Mouse (Mus musculus): ENCODE measurements at regions not wholly inside any gene's neighbourhood (a gene's known extent, or its start where the extent isn't known, plus 50 kb on each side); places are given as distances from the start of the nearest gene placed in this dataset.

DNA sequence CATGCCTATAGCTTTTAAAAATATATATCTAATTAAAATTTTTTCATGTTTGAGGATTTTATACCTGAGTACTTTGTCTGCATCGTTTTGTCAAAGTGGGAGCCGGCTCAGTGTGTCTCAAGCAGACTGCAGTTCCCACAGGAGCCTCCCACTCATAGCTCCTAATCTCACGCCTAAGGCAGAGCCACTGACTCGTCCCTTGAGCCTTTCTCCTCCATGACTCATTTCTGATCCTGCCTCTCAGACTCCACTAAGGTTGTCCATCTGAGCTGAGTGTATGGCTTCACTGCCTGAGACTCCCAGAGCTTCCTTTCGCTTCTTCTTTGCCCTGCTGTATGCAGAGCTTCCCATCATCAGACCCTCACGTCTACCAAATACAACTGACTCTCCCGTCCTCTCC lies 98.8 kb downstream of the Efnb2 start:
- ATAC-seq (ENCODE audit: insufficient number of reproducible peaks, low FRiP score, low TSS enrichment): no peak

DNA sequence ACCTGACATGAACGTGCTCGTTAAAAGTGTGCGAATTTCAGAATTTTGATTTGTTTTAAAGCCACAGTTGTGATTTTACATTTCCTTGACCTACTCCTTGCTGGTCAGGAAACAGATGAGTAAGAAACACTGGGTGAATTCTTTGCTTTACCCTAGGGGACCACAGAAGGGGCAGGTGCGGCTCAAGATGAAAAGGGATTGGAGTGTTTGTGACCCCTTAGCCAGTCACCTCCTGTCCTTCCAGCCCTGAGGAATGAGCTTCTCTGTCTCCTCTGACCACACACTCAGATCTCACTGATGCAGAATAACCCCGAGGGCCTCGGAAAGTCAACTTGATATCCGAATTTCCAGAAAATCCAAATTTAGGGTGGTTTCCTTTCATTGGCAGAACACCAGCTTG lies 103.0 kb downstream of the Efnb2 start:
- ATAC-seq (ENCODE audit: insufficient number of reproducible peaks, low FRiP score, low TSS enrichment): no peak

DNA sequence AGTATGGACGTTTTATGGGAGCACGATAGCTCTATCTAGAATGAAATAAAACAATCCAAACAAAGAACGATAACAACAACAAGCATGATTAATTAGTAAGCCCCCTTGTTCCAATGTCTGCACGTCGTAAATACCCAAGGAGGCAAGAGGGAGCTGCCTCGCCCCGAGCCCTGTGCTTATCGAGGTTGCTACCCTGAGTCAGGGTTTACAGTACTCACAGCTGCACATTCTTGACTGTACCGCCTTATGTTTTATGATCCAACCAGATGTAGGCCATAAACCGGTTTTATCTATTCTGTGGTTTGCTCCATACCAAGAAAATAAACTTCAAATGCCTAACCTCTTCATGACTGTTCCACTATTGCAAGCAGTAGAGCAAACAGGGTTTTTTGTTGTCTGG lies 104.9 kb downstream of the Efnb2 start:
- no peak for ATAC-seq (ENCODE audit: insufficient number of reproducible peaks, low FRiP score, low TSS enrichment)

DNA sequence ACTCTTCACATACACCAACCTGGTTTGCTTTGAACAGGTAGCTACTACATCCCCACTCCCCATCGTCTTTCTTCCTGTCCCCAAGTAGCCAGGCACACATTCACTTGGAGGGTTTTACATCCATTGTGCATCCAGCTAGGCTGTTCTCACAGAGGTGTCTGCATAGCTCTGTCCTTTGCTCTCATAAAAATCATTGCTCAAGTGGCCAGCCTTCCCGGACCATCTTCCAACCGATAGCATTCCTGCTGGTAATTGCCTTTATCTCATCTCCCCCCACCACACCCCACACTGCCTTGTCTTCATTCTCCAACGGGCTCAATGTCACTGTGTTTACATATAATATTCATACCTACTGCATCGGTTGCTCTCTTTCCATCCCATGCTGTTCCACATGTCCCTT lies 106.4 kb downstream of the Efnb2 start:
- ATAC-seq (ENCODE audit: insufficient number of reproducible peaks, low FRiP score, low TSS enrichment): no peak

DNA sequence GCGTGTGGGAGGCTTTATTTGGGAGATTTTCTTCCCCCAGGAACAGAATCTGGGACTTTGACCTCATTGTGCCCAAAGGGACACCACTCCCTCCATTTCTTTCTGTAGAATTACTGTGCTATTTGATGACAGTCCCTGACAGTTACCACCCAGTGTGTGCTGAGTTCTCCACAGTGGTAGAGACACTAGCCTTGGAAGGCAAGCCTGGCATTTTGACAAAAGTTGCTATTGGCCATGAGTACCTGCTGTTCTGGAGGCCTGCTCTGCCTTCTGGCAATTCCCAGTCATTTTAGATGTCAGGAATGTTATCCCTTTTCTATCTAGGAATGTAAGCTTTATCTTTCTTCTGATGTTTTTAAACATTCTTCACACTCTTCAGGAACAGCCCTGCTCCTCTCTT lies 108.3 kb downstream of the Efnb2 start:
- ATAC-seq (ENCODE audit: insufficient number of reproducible peaks, low FRiP score, low TSS enrichment): peak; percentile 89

DNA sequence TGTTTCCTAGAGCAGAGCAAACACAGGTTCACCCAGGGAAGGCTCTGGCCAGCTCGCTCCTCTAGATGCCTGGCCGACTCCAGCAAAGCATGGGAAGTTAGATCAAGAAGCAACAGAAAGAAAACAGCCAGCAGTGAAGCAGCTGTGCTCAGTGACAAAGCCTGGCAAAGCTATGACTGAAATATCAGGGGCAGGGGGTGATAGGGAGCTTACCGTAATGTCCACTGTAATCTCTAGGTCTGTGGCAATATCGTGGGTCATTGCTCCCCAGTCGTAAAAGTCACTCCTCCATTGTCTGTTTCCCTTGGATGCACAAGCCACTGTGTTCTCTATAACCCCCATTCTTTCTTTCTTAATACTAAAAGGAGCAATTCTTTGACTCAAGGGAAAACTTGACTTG lies 124.4 kb downstream of the Efnb2 start:
- no peak for ATAC-seq (ENCODE audit: insufficient number of reproducible peaks, low FRiP score, low TSS enrichment)

DNA sequence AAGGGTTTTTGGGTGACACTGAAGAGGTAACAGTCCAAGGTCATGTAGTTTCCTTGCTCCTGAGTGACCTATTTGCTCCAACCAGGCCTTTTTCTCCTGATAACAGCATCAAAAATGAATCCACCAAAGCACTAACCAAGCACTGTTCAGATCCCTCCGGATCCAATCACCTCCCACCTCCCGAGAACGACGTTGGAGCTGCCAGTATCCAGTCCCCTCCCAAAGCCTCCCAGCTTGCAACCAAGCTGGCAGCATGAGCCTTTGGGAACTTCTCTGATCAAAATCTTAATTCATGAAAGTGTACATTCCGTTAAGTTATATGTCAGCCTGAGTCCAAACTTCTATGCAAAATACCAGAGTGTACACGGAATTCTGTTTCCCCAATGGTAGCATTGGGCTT lies 126.3 kb downstream of the Efnb2 start:
- ATAC-seq (ENCODE audit: insufficient number of reproducible peaks, low FRiP score, low TSS enrichment): no peak

DNA sequence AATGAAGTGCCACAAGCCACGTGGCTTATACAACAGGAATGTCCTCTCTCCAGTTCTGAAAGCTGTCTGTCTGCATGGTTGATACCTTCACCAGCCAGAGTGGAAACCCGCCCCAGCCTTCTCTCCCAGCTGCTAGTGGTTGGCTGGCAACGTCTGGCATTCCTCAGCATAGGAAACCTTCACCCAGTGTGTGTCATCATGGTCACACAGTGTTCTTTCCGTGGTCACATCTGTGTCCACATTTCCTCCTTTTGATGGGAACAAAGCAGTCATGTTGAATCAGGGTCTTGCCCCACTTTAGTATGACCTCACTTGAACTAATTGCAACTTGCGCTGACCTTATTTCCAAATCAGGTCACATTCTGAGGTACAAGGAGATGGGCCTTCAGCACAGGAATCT lies 128.1 kb downstream of the Efnb2 start:
- no peak for ATAC-seq (ENCODE audit: insufficient number of reproducible peaks, low FRiP score, low TSS enrichment)

DNA sequence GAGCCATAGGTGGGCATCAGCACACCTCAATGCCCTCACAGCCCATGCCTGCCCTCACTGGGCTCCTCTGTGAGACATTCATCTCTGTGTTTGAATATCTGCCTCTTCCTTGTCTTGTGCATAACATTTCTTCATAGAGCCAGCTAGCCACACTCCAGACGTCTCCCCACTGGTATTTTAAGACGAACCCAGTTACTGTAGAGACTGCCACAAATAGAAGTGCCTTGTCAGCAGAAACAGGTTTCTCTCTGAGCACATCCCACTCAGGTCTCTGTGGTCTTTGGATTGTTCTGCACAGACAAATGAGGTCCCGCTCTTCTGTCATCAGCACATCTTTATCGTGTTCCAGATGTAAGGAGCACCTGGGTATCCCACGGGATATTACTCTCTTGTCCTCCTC lies 130.5 kb downstream of the Efnb2 start:
- no peak for ATAC-seq (ENCODE audit: insufficient number of reproducible peaks, low FRiP score, low TSS enrichment)

DNA sequence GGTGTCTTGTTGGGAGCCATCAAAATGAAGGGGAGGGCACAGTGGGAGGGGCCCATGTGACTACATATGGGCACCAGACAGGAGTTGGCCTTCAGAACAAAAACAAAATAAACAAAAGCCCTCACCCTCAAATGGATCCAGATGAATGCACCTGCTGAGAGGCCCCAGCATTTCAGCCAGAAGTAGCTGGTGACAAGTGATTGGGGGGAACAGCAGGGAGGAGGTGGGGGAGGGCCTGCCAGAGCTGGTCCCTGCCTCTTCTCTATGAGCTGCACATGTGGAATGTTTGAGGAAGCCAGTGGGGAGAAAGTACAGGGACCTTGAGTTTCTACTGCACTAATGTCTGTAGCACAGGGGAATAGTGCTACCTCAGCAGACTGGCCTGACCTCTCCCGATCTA lies 139.5 kb downstream of the Efnb2 start:
- no peak for ATAC-seq (ENCODE audit: insufficient number of reproducible peaks, low FRiP score, low TSS enrichment)

DNA sequence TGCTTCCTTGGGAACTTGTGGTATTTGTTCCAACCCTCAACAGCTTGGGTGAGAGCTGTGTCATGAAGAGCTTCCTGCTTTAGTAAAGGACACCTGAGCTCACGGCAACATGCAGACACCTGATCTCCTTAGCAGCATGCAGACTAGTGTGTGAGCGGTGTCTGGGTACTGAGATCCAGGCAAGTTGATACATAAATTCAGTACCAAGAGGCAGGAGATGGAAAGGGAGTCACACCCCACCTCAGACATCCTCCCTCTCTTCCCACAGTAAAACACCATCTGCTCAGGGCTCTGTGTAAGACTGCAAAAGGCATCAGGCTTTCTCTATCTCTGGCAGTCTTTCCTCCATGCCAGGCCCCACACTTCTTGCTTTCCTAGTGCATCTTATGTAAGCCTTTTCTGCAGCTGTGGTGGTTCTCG lies 141.3 kb downstream of the Efnb2 start:
- no peak for ATAC-seq (ENCODE audit: insufficient number of reproducible peaks, low FRiP score, low TSS enrichment)

DNA sequence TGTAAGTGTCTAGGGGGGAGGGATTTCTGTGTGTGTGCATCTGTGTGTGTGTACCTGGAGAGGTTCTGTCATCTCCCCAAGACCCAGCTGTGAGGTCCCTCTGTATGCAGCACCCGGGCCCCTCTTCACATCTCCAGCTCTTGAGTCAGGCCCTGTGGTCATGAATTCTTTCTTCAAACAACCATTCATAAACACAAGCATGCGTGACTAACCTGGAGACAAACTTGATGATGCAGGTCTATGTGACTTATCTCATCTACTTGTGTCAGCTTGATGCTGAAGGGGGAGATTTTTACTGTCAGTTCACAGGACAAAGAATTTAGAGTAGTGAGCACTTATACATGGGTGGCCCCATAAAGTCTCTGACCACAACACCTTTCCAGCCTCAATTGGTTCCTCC lies 143.4 kb downstream of the Efnb2 start:
- no peak for ATAC-seq (ENCODE audit: insufficient number of reproducible peaks, low FRiP score, low TSS enrichment)

DNA sequence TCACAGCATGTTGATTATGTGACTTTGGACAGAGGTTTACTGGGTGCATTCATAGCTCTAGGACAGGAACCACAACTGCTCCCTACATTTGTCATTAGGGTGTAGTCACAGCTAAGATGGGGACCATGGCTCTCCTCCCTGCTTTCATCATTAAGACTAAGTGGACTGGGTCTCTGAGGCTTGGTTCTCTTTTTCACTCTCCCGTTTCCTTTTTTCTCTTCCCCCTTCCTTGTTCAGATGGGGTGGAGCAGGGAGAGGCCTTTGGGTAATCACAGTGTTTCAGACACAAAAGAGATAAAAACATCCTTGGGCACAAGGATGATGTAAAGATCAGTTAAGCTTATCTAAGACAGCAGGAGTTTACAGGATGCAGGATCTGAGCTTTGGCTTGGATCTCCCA lies 144.8 kb downstream of the Efnb2 start:
- no peak for ATAC-seq (ENCODE audit: insufficient number of reproducible peaks, low FRiP score, low TSS enrichment)

DNA sequence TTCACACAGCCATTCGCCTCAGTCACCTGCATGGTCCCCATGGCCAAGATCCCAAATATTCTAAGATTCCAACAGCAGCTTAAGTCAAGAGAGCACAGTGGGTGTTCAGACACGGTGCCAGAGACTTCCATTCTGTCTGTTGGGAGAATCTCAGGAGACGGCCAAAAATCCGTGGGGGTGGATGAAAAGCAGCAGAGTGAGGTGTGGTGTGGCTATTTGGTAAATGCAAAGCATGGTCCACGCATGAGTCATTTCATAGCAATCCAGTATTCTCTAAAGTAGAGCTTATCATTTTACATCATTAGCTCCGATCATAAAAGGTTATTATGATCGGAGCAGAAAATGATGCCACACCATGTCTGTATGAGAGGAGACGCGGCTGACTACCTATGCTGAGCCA lies 161.1 kb downstream of the Efnb2 start:
- ATAC-seq (ENCODE audit: insufficient number of reproducible peaks, low FRiP score, low TSS enrichment): no peak

DNA sequence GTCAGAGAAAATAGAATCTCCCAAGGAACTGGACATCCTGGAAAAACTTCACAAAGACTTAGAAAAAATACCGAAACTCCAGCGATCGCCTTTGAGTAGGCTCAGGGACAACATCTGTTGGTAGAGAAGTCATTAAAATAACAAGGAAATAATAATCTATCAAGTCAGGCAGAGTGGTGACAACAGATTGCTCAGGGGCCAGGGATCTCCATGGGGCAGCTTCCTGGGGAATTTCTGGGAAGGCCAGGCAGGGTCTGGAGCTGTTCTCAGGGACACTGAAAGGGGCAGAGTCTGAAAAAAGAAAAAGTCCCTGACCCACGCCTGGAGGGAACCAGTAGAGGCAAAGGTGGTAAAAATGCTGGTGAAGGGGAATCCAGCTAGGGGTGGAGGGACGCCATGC lies 162.3 kb downstream of the Efnb2 start:
- ATAC-seq (ENCODE audit: insufficient number of reproducible peaks, low FRiP score, low TSS enrichment): no peak

DNA sequence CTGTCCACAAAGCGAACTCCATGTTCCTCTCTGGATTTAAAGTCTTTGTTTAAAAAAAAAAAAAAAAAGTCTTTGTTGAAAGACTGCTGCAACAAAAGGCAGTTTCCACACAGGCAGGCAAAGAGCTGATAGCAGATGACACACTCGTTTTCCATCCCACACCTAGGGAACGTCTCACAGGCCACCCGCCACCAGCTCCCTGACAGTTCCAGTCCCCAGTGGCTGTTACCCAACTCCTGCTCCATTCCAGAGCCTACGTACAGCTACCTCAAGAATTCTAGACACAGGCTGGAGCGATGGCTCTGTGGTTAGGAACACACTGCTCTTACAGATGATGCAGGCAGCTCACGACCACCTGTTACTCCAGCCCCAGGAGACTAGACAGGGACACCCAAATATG lies 165.6 kb downstream of the Efnb2 start:
- no peak for ATAC-seq (ENCODE audit: insufficient number of reproducible peaks, low FRiP score, low TSS enrichment)

DNA sequence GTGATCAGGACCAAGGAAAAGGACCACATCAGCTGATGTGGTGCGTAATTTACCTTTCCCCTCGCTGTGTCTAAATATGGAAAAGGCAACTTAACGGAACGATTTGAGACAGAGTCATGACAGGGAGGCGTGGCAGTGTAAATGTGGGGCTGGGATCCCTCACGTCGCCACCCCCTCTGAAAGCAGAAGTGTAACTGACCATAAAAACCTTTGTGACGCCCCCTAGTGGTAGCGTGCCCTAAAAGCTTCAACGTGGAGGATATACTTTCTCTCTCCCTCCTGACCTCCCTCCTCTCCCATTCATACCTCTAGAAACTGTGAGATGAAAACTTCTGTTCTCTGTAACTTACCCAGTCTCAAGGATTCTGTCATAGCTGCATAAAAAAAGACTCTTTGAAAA lies 166.8 kb downstream of the Efnb2 start:
- no peak for ATAC-seq (ENCODE audit: insufficient number of reproducible peaks, low FRiP score, low TSS enrichment)

DNA sequence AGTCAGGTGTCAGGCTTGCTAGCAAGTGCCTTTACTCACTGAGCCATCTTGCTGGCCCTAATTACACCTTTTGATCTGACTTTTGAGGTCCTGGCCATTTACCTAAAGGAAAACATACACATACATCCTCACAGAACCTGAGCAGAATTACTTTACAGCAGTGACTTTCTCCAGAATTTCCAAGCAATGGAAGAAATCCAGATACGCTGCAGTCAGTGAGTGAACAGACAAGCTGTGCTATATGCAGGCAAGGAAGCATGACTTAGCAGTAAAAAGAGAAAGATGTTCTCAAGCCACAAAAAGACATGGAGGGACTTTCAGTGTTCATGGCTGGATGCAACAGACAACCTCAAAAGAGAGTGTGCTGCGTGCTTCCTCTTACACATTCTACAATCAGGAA lies 169.1 kb downstream of the Efnb2 start:
- ATAC-seq (ENCODE audit: insufficient number of reproducible peaks, low FRiP score, low TSS enrichment): no peak

DNA sequence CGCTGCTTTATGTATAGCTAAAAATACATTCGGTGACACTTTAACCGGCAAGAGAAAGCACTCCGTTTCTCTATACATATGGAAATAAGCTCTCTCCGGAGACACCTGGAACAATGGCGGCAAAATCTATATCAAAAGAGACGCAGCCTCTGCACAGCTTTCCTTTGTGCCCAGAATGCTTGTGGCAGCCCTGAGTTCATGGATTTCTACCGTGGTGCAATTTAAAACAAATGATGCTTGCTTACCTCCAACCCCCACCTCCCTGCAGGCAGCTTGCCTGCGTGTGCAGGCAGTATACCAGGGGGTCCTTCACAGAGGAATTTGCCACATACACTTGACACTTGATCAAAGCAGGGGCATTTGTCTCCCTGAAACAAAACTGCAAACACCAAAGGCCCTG lies 171.3 kb downstream of the Efnb2 start:
- no peak for ATAC-seq (ENCODE audit: insufficient number of reproducible peaks, low FRiP score, low TSS enrichment)

DNA sequence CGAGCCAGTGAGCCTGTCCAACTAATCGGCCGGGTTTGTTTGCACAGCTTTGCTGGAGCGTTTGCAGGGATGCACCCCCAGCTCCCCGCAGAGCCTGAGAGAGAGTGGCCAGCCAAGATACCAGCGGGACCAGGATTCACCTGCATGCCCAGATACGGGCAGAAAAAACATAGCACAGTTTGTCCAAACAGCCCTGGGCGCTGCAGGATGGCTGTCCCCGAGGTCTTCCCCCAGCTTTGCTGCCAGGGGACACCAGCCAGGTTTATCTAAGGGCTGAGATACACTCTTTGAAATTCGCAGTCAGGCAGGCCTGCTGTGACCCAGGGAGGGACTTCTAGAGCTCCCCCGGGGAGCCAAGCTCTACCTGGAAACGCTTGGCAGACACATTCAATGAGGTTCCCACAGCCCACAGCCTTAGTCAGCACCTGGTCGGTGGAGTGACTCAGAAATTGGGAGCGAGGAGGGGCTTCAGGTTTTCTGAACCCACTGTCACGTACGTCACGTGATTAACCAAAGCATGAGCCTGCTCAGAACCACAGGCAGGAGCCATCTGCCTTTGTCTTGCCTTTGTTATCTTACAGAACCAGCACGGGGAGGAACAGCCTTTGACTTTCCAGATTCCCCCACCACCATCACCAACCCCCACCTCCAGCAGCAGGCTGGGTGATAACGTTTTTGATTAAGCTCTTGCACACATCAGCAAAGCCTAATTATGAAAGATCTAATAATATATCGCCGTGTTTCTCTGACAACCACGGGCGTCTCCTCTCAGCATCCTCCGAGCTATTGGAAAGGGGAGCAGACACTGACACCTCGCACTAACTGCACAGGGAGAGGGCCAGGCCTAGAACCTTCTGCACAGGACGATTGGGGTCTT lies 172.1 kb downstream of the Efnb2 start:
- peak; percentile 92 for ATAC-seq (ENCODE audit: insufficient number of reproducible peaks, low FRiP score, low TSS enrichment)

DNA sequence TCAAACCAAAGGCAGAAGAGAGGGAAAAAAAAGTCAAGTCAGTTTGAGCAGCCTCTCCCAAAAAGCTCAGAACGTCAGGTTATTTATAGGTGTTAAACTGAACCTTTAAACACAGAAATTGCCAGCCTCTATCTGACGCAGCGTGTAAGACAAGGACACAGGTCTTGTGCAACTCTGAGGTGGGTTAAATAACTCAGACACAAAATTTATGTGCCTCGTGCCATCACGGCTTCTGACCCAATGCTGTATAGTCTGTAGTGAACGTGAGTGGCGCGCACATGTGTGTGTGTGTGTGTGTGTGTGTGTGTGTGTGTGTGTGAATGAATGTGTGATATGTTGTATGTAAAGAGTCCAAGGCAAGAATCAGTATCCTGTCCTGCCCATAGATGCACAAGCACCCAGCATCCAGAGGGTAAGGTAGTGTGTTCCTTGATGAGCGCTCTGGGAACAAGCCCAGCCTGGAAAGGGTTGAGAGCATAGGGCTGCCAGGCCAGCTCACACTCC lies 172.8 kb downstream of the Efnb2 start:
- ATAC-seq (ENCODE audit: insufficient number of reproducible peaks, low FRiP score, low TSS enrichment): no peak; the same call in 1 of the 2 replicates

DNA sequence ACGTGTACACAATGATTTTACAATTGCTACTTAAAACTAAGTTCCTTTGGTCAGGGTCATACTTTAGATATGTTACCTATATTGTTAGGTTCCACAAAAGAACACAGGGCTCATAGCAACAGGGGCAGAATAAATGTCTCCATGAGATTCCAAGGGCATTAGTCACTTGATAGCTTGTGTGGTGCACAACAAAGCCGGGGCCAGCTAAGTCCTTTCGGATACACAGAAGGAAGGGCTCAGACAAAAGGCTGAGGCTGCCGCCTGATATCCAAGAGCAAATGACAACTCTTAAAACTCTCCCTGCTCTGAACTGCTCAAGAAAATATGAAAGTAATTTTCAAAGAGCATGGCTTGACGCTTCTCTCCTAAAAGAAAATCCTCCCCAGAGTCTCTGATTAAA lies 173.3 kb downstream of the Efnb2 start:
- ATAC-seq (ENCODE audit: insufficient number of reproducible peaks, low FRiP score, low TSS enrichment): no peak

Data from cerebellum, adult (tissue).